Mouse (Mus musculus) monocyte, adult 5-6 weeks (primary cell): ENCODE measurements around the gene Olfr181. TPM values are rescaled to one million over a fixed set of nuclear protein-coding genes. Genes with fewer than 3 reads are reported as not detected.

Experiments
- ATAC-seq: fragments of 153-309, 156-312 bp; replicated peaks from 2 replicates; pipeline ENCODE4 v1.8.0; 2017; ENCODE audit warnings: mild to moderate bottlenecking; ENCODE audit not compliant: low TSS enrichment, insufficient number of reproducible peaks, severe bottlenecking, poor library complexity, low FRiP score
- total RNA-seq: library from RNA; stranded (forward); fragments of 200-1000, 200-491, 200-594 nt; gene quantifications from 3 replicates; pipeline ENCODE4 v1.2.3, GENCODE M21; 2017

Olfr181 gene
- not detected in 3 replicates for total RNA-seq

- no peak for ATAC-seq
These were observed at the start of gene Olfr181 for GRCm38 (mm10) chr16:58928655-58929054. TSS of gene Olfr181 (minus strand) at chr16:58928755.

- no peak for ATAC-seq
These were observed 737 bp upstream of the Olfr181 start, which contains the start of gene Olfr180 for GRCm38 (mm10) chr16:58929292-58929691. TSS of gene Olfr180 (minus strand) at chr16:58929392.

GRCm38 (mm10) chr16:58891963-58892362 is 36.6 kb downstream of the Olfr181 start, which contains the start of gene Olfr178:
TSS of gene Olfr178 (minus strand) at chr16:58892063.
- no peak for ATAC-seq

- ATAC-seq = no peak
These were observed 44.1 kb downstream of the Olfr181 start for GRCm38 (mm10) chr16:58884416-58884815.

Other genes with a start within 250 kb of the Olfr181 start
- 1.7 TPM in 1 of 3 replicates, not detected in the others for gene Gpr15, start 209.7 kb downstream of the Olfr181 start, total RNA-seq
- gene Cldnd1, start 200.8 kb downstream of the Olfr181 start, total RNA-seq = 14.5 to 60.0 TPM (median 53.1 TPM) in 3 replicates
- not detected in 3 replicates for gene Olfr172, start 165.6 kb downstream of the Olfr181 start, total RNA-seq
- not detected in 3 replicates for gene Olfr173, start 128.5 kb downstream of the Olfr181 start, total RNA-seq
- not detected in 3 replicates for gene Olfr175-ps1, start 102.0 kb downstream of the Olfr181 start, total RNA-seq
- gene Olfr177, start 54.0 kb downstream of the Olfr181 start, total RNA-seq = not detected in 3 replicates
- gene Olfr178, start 36.7 kb downstream of the Olfr181 start, total RNA-seq = not detected in 3 replicates
- gene Olfr180, start 637 bp upstream of the Olfr181 start, total RNA-seq = not detected in 3 replicates
- not detected in 3 replicates for gene Olfr183, start 66.6 kb upstream of the Olfr181 start, total RNA-seq
- not detected in 3 replicates for gene Olfr186, start 101.5 kb upstream of the Olfr181 start, total RNA-seq
- not detected in 3 replicates for gene Olfr187, start 111.0 kb upstream of the Olfr181 start, total RNA-seq
- under 0.01 to 0.32 TPM in 2 of 3 replicates, not detected in the other for gene Olfr190, start 149.2 kb upstream of the Olfr181 start, total RNA-seq
- gene Olfr191, start 161.1 kb upstream of the Olfr181 start, total RNA-seq = not detected in 3 replicates
- not detected in 3 replicates for gene Olfr193, start 183.1 kb upstream of the Olfr181 start, total RNA-seq
- gene Olfr194, start 192.3 kb upstream of the Olfr181 start, total RNA-seq = not detected in 3 replicates
- gene Olfr195, start 218.3 kb upstream of the Olfr181 start, total RNA-seq = not detected in 3 replicates
- gene Olfr196, start 241.7 kb upstream of the Olfr181 start, total RNA-seq = not detected in 3 replicates